ENCODE assay signal across 9 mouse cellular contexts in genomic region chr1:182460291-182461244, GRCm38 (mm10). TPM values are rescaled to one million over a fixed set of nuclear protein-coding genes. Genes with fewer than 3 reads are reported as not detected.
DNase-seq lines count a peak whose midpoint lies in the region; ATAC-seq and TF ChIP-seq lines count a peak whose summit lies in the region.
"Had no signal": no experiment of that assay in that cellular context is flagged by ENCODE, and none has a peak within 500 bp of the region (broad histone marks: within the 10 kb centered on the region; RNA-seq: fewer than 3 reads in every experiment).

No protein-coding gene starts in this region.

- H3K4me2 ChIP-seq in embryonic facial prominence, embryonic 13.5 days = no peak overlapping the region
- no peak overlapping the region for H3K4me2 ChIP-seq in liver, embryonic 11.5 days
- H3K4me2 ChIP-seq in neural tube, embryonic 14.5 days (ENCODE audit: low read depth, low read length) = no peak overlapping the region

- peak overlapping the region; percentile 93 for H3K27ac ChIP-seq in kidney, adult 2 months (ENCODE audit: insufficient read depth, low read depth, low read length)
- H3K27ac ChIP-seq in embryonic facial prominence, embryonic 13.5 days = peak overlapping the region; percentile 40; the same call in 1 of the 2 replicates
- H3K27ac ChIP-seq in liver, embryonic 11.5 days (ENCODE audit: low read depth, low read length) = peak overlapping the region; percentile 64
- H3K27ac ChIP-seq in neural tube, embryonic 14.5 days (ENCODE audit: low read depth, low read length) = peak overlapping the region; percentile 55; the same call in 1 of the 2 replicates

- no peaks in the 10 kb centered on the region for H3K9me3 ChIP-seq in embryonic facial prominence, embryonic 13.5 days
- H3K9me3 ChIP-seq in liver, embryonic 11.5 days (ENCODE audit: control insufficient read depth, low read length) = no peaks in the 10 kb centered on the region
- H3K9me3 ChIP-seq in neural tube, embryonic 14.5 days (ENCODE audit: control insufficient read depth, low read length) = no peaks in the 10 kb centered on the region

- 32% methylated on average over 13 of the region's 13 CpGs for WGBS in kidney, adult 2 months
- WGBS in embryonic facial prominence, embryonic 13.5 days = 77% methylated on average over 13 of the region's 13 CpGs
- 69% methylated on average over 13 of the region's 13 CpGs for WGBS in liver, embryonic 11.5 days
- 71% methylated on average over 13 of the region's 13 CpGs for WGBS in neural tube, embryonic 14.5 days

- peak; percentile 64 for DNase-seq in kidney, adult 2 months
- no peak for DNase-seq in kidney, postnatal 25 days
- no peak for DNase-seq in liver, embryonic 11.5 days (ENCODE audit: low spot score)
- DNase-seq in urinary bladder, postnatal 14 days (ENCODE audit: low spot score) = no peak
- DNase-seq in cerebellum, adult 11 months = no peak
- no peak for DNase-seq in frontal cortex, postnatal 25 days (ENCODE audit: low spot score in 2 of 2)
- DNase-seq: cerebellum, postnatal 36 days had no signal

- TF ChIP-seq POLR2A in kidney, adult 2 months (IDR thresholded peaks at IDR 0.05; ENCODE audit: low read depth, low read length) = no peak

- no peaks in the 10 kb centered on the region for H3K27me3 ChIP-seq in kidney, adult 2 months (replicated peaks; ENCODE audit: control insufficient read depth, insufficient read depth, low read length)
- H3K27me3 ChIP-seq in embryonic facial prominence, embryonic 13.5 days = no peaks in the 10 kb centered on the region
- no peaks in the 10 kb centered on the region for H3K27me3 ChIP-seq in liver, embryonic 11.5 days (replicated peaks; ENCODE audit: control insufficient read depth, insufficient read depth, low read length)
- no peaks in the 10 kb centered on the region for H3K27me3 ChIP-seq in neural tube, embryonic 14.5 days (ENCODE audit: control insufficient read depth, insufficient read depth, low read length)

- no peak for TF ChIP-seq CTCF in kidney, adult 2 months (conservative IDR thresholded peaks at IDR 0.05; ENCODE audit: insufficient read depth, insufficient read length, low read depth, low read length)

- H3K36me3 ChIP-seq in kidney, adult 2 months (ENCODE audit: control insufficient read depth, insufficient read depth, low read length) = peaks cover 12% of the 10 kb centered on the region
- peaks cover 50% of the 10 kb centered on the region for H3K36me3 ChIP-seq in embryonic facial prominence, embryonic 13.5 days
- H3K36me3 ChIP-seq in liver, embryonic 11.5 days (ENCODE audit: control insufficient read depth, insufficient read depth, low read length) = peaks cover 7% of the 10 kb centered on the region
- H3K36me3 ChIP-seq in neural tube, embryonic 14.5 days (ENCODE audit: control insufficient read depth, insufficient read depth, low read length) = peaks cover 13% of the 10 kb centered on the region; the same call in 1 of the 2 replicates

- peaks cover 38% of the 10 kb centered on the region for H3K4me1 ChIP-seq in kidney, adult 2 months (ENCODE audit: control insufficient read depth, insufficient read depth, low read length)
- no peaks in the 10 kb centered on the region for H3K4me1 ChIP-seq in embryonic facial prominence, embryonic 13.5 days
- H3K4me1 ChIP-seq in liver, embryonic 11.5 days (replicated peaks; ENCODE audit: control insufficient read depth, insufficient read depth, low read length) = peaks cover 17% of the 10 kb centered on the region
- H3K4me1 ChIP-seq in neural tube, embryonic 14.5 days (ENCODE audit: control insufficient read depth, insufficient read depth, low read length) = no peaks in the 10 kb centered on the region

- no peak overlapping the region for H3K4me3 ChIP-seq in kidney, adult 2 months (ENCODE audit: insufficient read depth, low read depth, low read length)
- no peak overlapping the region for H3K4me3 ChIP-seq in embryonic facial prominence, embryonic 13.5 days
- no peak overlapping the region for H3K4me3 ChIP-seq in liver, embryonic 11.5 days (ENCODE audit: low read depth, low read length)
- no peak overlapping the region for H3K4me3 ChIP-seq in neural tube, embryonic 14.5 days (ENCODE audit: low read depth, low read length)

- H3K9ac ChIP-seq in embryonic facial prominence, embryonic 13.5 days = no peak overlapping the region
- H3K9ac ChIP-seq in liver, embryonic 11.5 days (ENCODE audit: low read depth, low read length) = no peak overlapping the region
- no peak overlapping the region for H3K9ac ChIP-seq in neural tube, embryonic 14.5 days (replicated peaks; ENCODE audit: low read depth, low read length)

- ATAC-seq in embryonic facial prominence, embryonic 13.5 days (ENCODE audit: insufficient number of reproducible peaks, insufficient read depth, low FRiP score, low TSS enrichment, low read depth) = no peak
- 0 out of 2 replicates have a peak, but pooled peaks have one; percentile 15 for ATAC-seq in liver, embryonic 11.5 days (replicated peaks; ENCODE audit: low FRiP score)
- ATAC-seq in neural tube, embryonic 14.5 days (ENCODE audit: low read depth) = no peak

RNA-seq across cellular contexts. Expression of gene Trp53bp2, which starts 51.6 kb away (rescaled TPM):
- 25.0 and 29.7 TPM in 2 replicates for polyA plus RNA-seq in kidney, adult 2 months (2012; rRNA removed)
- polyA plus RNA-seq in embryonic facial prominence, embryonic 13.5 days (2015; fragmentation: Nextera tagmentation; extraction: Ambion mirVana) = 25.2 and 26.5 TPM in 2 replicates
- polyA plus RNA-seq in liver, embryonic 11.5 days (2014; fragmentation: Nextera tagmentation; extraction: Ambion mirVana) = 12.3 and 14.0 TPM in 2 replicates
- polyA plus RNA-seq in neural tube, embryonic 14.5 days (2014; fragmentation: Nextera tagmentation; extraction: Ambion mirVana) = 16.9 and 23.8 TPM in 2 replicates

RNA-seq across cellular contexts. Expression of gene Capn2, which starts 56.8 kb away (rescaled TPM):
- 31.7 and 33.0 TPM in 2 replicates for polyA plus RNA-seq in kidney, adult 2 months (2012; rRNA removed)
- 125 and 128 TPM in 2 replicates for polyA plus RNA-seq in embryonic facial prominence, embryonic 13.5 days (2015; fragmentation: Nextera tagmentation; extraction: Ambion mirVana)
- 49.5 and 51.4 TPM in 2 replicates for polyA plus RNA-seq in liver, embryonic 11.5 days (2014; fragmentation: Nextera tagmentation; extraction: Ambion mirVana)
- polyA plus RNA-seq in neural tube, embryonic 14.5 days (2014; fragmentation: Nextera tagmentation; extraction: Ambion mirVana) = 64.8 and 91.7 TPM in 2 replicates

Comparison
In these comparisons a context has a peak if more than half of its experiments do, and no peak if none do; other contexts are left out.
1. H3K27ac ChIP-seq: peak in every context shown above with its lines; median percentile 93 in kidney, adult 2 months; 64 in liver, embryonic 11.5 days; 55 in neural tube, embryonic 14.5 days; 40 in embryonic facial prominence, embryonic 13.5 days.